Comparison of ENCODE assay signal across 12 mouse cellular contexts in genomic region chr3:123107830-123108549, GRCm38 (mm10).
A peak's percentile ranks its signal among the peaks of the same experiment; 100 is the strongest.
DNase-seq lines count a peak whose midpoint lies in the region; ATAC-seq and TF ChIP-seq lines count a peak whose summit lies in the region.
"Had no signal": no experiment of that assay in that cellular context is flagged by ENCODE, and none has a peak within 500 bp of the region (broad histone marks: within the 10 kb centered on the region; RNA-seq: fewer than 3 reads in every experiment).

No protein-coding gene starts in this region.

- no peaks in the 10 kb centered on the region for H3K27me3 ChIP-seq in heart, embryonic 10.5 days (ENCODE audit: insufficient read depth, poor library complexity, severe bottlenecking)
- no peaks in the 10 kb centered on the region for H3K27me3 ChIP-seq in heart, embryonic 11.5 days (ENCODE audit: control insufficient read depth, insufficient read depth, low read length)
- no peaks in the 10 kb centered on the region for H3K27me3 ChIP-seq in kidney, postnatal 0 days (ENCODE audit: insufficient read depth, low read length)
- no peaks in the 10 kb centered on the region for H3K27me3 ChIP-seq in kidney, embryonic 16.5 days (ENCODE audit: insufficient read depth, low read length)
- H3K27me3 ChIP-seq in intestine, postnatal 0 days (replicated peaks; ENCODE audit: control insufficient read depth, insufficient read depth, low read length) = no peaks in the 10 kb centered on the region
- H3K27me3 ChIP-seq: forebrain, embryonic 12.5 days; limb, embryonic 12.5 days; midbrain, embryonic 15.5 days; neural tube, embryonic 12.5 days had no signal

- no peak overlapping the region for H3K9ac ChIP-seq in heart, embryonic 11.5 days (ENCODE audit: low read depth, low read length)
- no peak overlapping the region for H3K9ac ChIP-seq in kidney, postnatal 0 days (ENCODE audit: low read depth, low read length)
- no peak overlapping the region for H3K9ac ChIP-seq in kidney, embryonic 16.5 days (replicated peaks; ENCODE audit: low read length)
- H3K9ac ChIP-seq in intestine, postnatal 0 days (ENCODE audit: low read depth, low read length) = no peak overlapping the region
- H3K9ac ChIP-seq: forebrain, embryonic 12.5 days; limb, embryonic 12.5 days; midbrain, embryonic 15.5 days; neural tube, embryonic 12.5 days had no signal

- no peak overlapping the region for H3K4me2 ChIP-seq in heart, embryonic 11.5 days
- 0 out of 2 replicates have a peak overlapping the region, but pooled peaks have one; percentile 5 for H3K4me2 ChIP-seq in kidney, postnatal 0 days (ENCODE audit: low read length)
- no peak overlapping the region for H3K4me2 ChIP-seq in kidney, embryonic 16.5 days (replicated peaks; ENCODE audit: low read depth, low read length)
- no peak overlapping the region for H3K4me2 ChIP-seq in intestine, postnatal 0 days (replicated peaks; ENCODE audit: low read depth)
- H3K4me2 ChIP-seq: forebrain, embryonic 12.5 days; limb, embryonic 12.5 days; midbrain, embryonic 15.5 days; neural tube, embryonic 12.5 days had no signal

- no peaks in the 10 kb centered on the region for H3K9me3 ChIP-seq in heart, embryonic 10.5 days
- no peaks in the 10 kb centered on the region for H3K9me3 ChIP-seq in heart, embryonic 11.5 days (replicated peaks; ENCODE audit: control insufficient read depth, low read length)
- no peaks in the 10 kb centered on the region for H3K9me3 ChIP-seq in kidney, postnatal 0 days (replicated peaks; ENCODE audit: low read length)
- H3K9me3 ChIP-seq in kidney, embryonic 16.5 days (ENCODE audit: low read length) = no peaks in the 10 kb centered on the region
- no peaks in the 10 kb centered on the region for H3K9me3 ChIP-seq in intestine, postnatal 0 days (ENCODE audit: control insufficient read depth)
- H3K9me3 ChIP-seq: forebrain, embryonic 12.5 days; limb, embryonic 12.5 days; midbrain, embryonic 15.5 days; neural tube, embryonic 12.5 days had no signal

- no peak for TF ChIP-seq CTCF in kidney, postnatal 0 days (IDR thresholded peaks at IDR 0.05; ENCODE audit: low read depth)
- 0 out of 2 replicates have a peak, but pooled peaks have one; percentile 9 for TF ChIP-seq CTCF in intestine, postnatal 0 days (IDR thresholded peaks at IDR 0.05; ENCODE audit: low read depth)

- WGBS in heart, embryonic 10.5 days = 60% methylated on average over 14 of the region's 14 CpGs
- WGBS in heart, embryonic 11.5 days (ENCODE audit: insufficient replicate concordance) = 55% methylated on average over 14 of the region's 14 CpGs
- 58% methylated on average over 14 of the region's 14 CpGs for WGBS in kidney, postnatal 0 days
- 60% methylated on average over 14 of the region's 14 CpGs for WGBS in kidney, embryonic 16.5 days
- 42% methylated on average over 14 of the region's 14 CpGs for WGBS in intestine, postnatal 0 days

- DNase-seq in heart, embryonic 10.5 days (ENCODE audit: low spot score) = peak; percentile 70
- peak; percentile 73 for DNase-seq in kidney, postnatal 0 days (ENCODE audit: low spot score)
- peak; percentile 5 for DNase-seq in A20 (ENCODE audit: low read depth, low spot score)
- no peak for DNase-seq in layer of hippocampus, postnatal 36 days
- DNase-seq: cerebellum, postnatal 10 days had no signal

- peaks cover 22% of the 10 kb centered on the region for H3K36me3 ChIP-seq in heart, embryonic 10.5 days
- H3K36me3 ChIP-seq in heart, embryonic 11.5 days (ENCODE audit: control insufficient read depth, insufficient read depth, low read length) = peaks cover 3% of the 10 kb centered on the region
- H3K36me3 ChIP-seq in kidney, postnatal 0 days (ENCODE audit: insufficient read depth, low read length) = no peaks in the 10 kb centered on the region
- H3K36me3 ChIP-seq in kidney, embryonic 16.5 days (ENCODE audit: insufficient read depth, low read length) = 0 out of 2 replicates have a peak, but pooled peaks cover 5% of the 10 kb centered on the region
- H3K36me3 ChIP-seq in intestine, postnatal 0 days (ENCODE audit: control insufficient read depth, insufficient read depth) = peaks cover 2% of the 10 kb centered on the region; the same call in 1 of the 2 replicates
- H3K36me3 ChIP-seq: forebrain, embryonic 12.5 days; midbrain, embryonic 15.5 days; neural tube, embryonic 12.5 days had no signal

- H3K4me3 ChIP-seq in heart, embryonic 10.5 days = no peak overlapping the region
- H3K4me3 ChIP-seq in heart, embryonic 11.5 days (ENCODE audit: low read depth, low read length) = no peak overlapping the region
- no peak overlapping the region for H3K4me3 ChIP-seq in kidney, postnatal 0 days (replicated peaks; ENCODE audit: low read depth, low read length)
- no peak overlapping the region for H3K4me3 ChIP-seq in kidney, embryonic 16.5 days (ENCODE audit: low read length)
- H3K4me3 ChIP-seq in intestine, postnatal 0 days (ENCODE audit: low read depth, low read length) = no peak overlapping the region
- H3K4me3 ChIP-seq: forebrain, embryonic 12.5 days; limb, embryonic 12.5 days; midbrain, embryonic 15.5 days; neural tube, embryonic 12.5 days had no signal

- ATAC-seq in heart, embryonic 11.5 days (replicated peaks; ENCODE audit: insufficient number of reproducible peaks, low FRiP score, low TSS enrichment) = no peak
- no peak for ATAC-seq in kidney, postnatal 0 days (replicated peaks; ENCODE audit: low FRiP score, low read depth)
- ATAC-seq in kidney, embryonic 16.5 days (ENCODE audit: low FRiP score, low TSS enrichment) = no peak
- no peak for ATAC-seq in intestine, postnatal 0 days
- ATAC-seq: midbrain, embryonic 15.5 days had no signal

- H3K27ac ChIP-seq in heart, embryonic 10.5 days = peak overlapping the region; percentile 52; the same call in 1 of the 2 replicates
- no peak overlapping the region; the same call in 1 of the 2 replicates for H3K27ac ChIP-seq in heart, embryonic 11.5 days (ENCODE audit: low read depth, low read length)
- H3K27ac ChIP-seq in kidney, postnatal 0 days = 0 out of 2 replicates have a peak overlapping the region, but pooled peaks have one; percentile 8
- H3K27ac ChIP-seq in kidney, embryonic 16.5 days (ENCODE audit: low read length) = no peak overlapping the region
- no peak overlapping the region for H3K27ac ChIP-seq in intestine, postnatal 0 days (ENCODE audit: low read depth, low read length)
- H3K27ac ChIP-seq: forebrain, embryonic 12.5 days; limb, embryonic 12.5 days; midbrain, embryonic 15.5 days; neural tube, embryonic 12.5 days had no signal

- H3K4me1 ChIP-seq in heart, embryonic 10.5 days = peaks cover 31% of the 10 kb centered on the region
- peaks cover 11% of the 10 kb centered on the region for H3K4me1 ChIP-seq in heart, embryonic 11.5 days (ENCODE audit: control insufficient read depth, insufficient read depth, low read length)
- no peaks in the 10 kb centered on the region; the same call in 1 of the 2 replicates for H3K4me1 ChIP-seq in kidney, postnatal 0 days (replicated peaks; ENCODE audit: insufficient read depth, low read length)
- peaks cover 12% of the 10 kb centered on the region; the same call in 1 of the 2 replicates for H3K4me1 ChIP-seq in kidney, embryonic 16.5 days (ENCODE audit: insufficient read depth, low read length)
- H3K4me1 ChIP-seq in intestine, postnatal 0 days (replicated peaks; ENCODE audit: control insufficient read depth, insufficient read depth, low read length) = no peaks in the 10 kb centered on the region
- H3K4me1 ChIP-seq: forebrain, embryonic 12.5 days; midbrain, embryonic 15.5 days; neural tube, embryonic 12.5 days had no signal

Comparison
In these comparisons a context has a peak if more than half of its experiments do, and no peak if none do; other contexts are left out.
1. H3K27ac ChIP-seq: peak in heart, embryonic 10.5 days (single experiment) and kidney, postnatal 0 days (single experiment); none in heart, embryonic 11.5 days (single experiment), kidney, embryonic 16.5 days (single experiment) and intestine, postnatal 0 days (single experiment).
2. DNase-seq: peak in heart, embryonic 10.5 days (single experiment), kidney, postnatal 0 days (single experiment) and A20 (single experiment); none in layer of hippocampus, postnatal 36 days (0 of 2).